Mouse (Mus musculus) brain, embryonic 14.5 days (tissue): ENCODE data around the gene Gpr146.

ENCODE experiments used
- CTCF ChIP-seq: fragments of 200-500 bp; IDR thresholded peaks from 2 replicates; pipeline ENCODE4 v1.5.1; 2012; ENCODE audit warnings: inconsistent platforms, mild to moderate bottlenecking, moderate library complexity, borderline replicate concordance; ENCODE audit not compliant: insufficient read depth, insufficient read length; ENCODE audit errors: extremely low read depth
- POLR2A ChIP-seq: fragments of 200-500 bp; IDR thresholded peaks from 2 replicates; pipeline ENCODE4 v1.6.1; 2012; ENCODE audit warnings: mild to moderate bottlenecking, inconsistent platforms, borderline replicate concordance; ENCODE audit not compliant: poor library complexity, insufficient read depth, insufficient read length, severe bottlenecking; ENCODE audit errors: extremely low read depth

DNA sequence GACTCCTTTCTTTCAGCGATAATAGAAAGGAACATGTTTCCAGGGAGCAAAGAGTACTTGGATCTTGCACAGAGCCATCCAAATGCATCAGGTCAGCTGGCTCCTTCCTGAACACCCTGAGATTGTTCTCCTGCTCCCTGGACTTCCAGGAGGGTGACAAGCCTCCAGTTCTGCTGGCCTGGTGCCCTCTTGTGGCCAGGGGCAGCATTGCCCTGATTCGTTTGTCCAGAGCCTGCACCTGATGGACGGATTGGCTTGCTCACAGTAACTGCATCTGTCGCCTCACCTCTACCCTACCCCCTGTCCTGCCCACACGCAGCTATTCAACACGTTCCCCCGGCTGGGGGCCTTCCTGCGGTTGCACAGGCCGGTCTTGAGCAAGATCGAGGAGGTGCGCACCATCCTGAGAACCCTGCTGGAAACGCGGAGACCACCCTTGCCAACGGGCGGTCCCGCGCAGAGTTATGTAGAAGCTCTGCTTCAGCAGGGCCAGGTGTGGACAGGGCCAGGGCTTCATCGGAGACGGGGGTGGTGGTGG, 22.2 kb upstream of the Gpr146 start:
- TF ChIP-seq POLR2A (no peak), CTCF (peak; percentile 96)
